Mouse (Mus musculus) embryonic facial prominence, embryonic 15.5 days (tissue): ENCODE measurements around the gene Kcnip1. TPM values are rescaled to one million over a fixed set of nuclear protein-coding genes. Genes with fewer than 3 reads are reported as not detected.

Experiments used
- ATAC-seq: fragments of 200-750 bp; cut with Nextera tagmentation; 2 replicates; pipeline ENCODE4 v1.8.0; 2017; ENCODE audit warnings: low read depth, moderate TSS enrichment; ENCODE audit not compliant: insufficient number of reproducible peaks, low FRiP score, low TSS enrichment
- H3K27ac ChIP-seq: fragments of 300-500 bp; sonication (generic); replicated peaks from 2 replicates; pipeline ENCODE4 v1.5.1; 2015; ENCODE audit warnings: mild to moderate bottlenecking, inconsistent platforms
- H3K27me3 ChIP-seq: fragments of 300-500 bp; sonication (generic); 2 replicates; pipeline ENCODE4 v1.6.1; 2015; ENCODE audit warnings: inconsistent platforms
- H3K36me3 ChIP-seq: fragments of 300-500 bp; sonication (generic); 2 replicates; pipeline ENCODE4 v1.6.1; 2015; ENCODE audit warnings: mild to moderate bottlenecking, inconsistent platforms
- H3K4me1 ChIP-seq: fragments of 300-500 bp; sonication (generic); 2 replicates; pipeline ENCODE4 v1.6.1; 2015; ENCODE audit warnings: inconsistent platforms
- H3K4me2 ChIP-seq: fragments of 300-500 bp; sonication (generic); replicated peaks from 2 replicates; pipeline ENCODE4 v1.6.1; 2015; ENCODE audit warnings: mild to moderate bottlenecking, inconsistent platforms
- H3K4me3 ChIP-seq: fragments of 300-500 bp; sonication (generic); replicated peaks from 2 replicates; pipeline ENCODE4 v1.5.1; 2015; ENCODE audit warnings: mild to moderate bottlenecking, inconsistent platforms
- H3K9ac ChIP-seq: fragments of 300-500 bp; sonication (generic); 2 replicates; pipeline ENCODE4 v1.6.1; 2015; ENCODE audit warnings: inconsistent platforms
- H3K9me3 ChIP-seq: fragments of 300-500 bp; sonication (generic); replicated peaks from 2 replicates; pipeline ENCODE4 v1.6.1; 2016; ENCODE audit warnings: inconsistent platforms
- WGBS: fragments of 180-500 bp; shearing (Covaris S2); methylation state at CpG from one replicate; pipeline ENCODE4 v1.1.7; 2015; 5-methylcytosine and 5-hydroxymethylcytosine counted together
- polyA plus RNA-seq: library from polyadenylated mRNA; unstranded; fragments of >200 nt; fragmentation: Nextera tagmentation; extraction: Ambion mirVana; gene quantifications from 2 replicates; pipeline ENCODE4 v1.2.1, GENCODE M21; 2015

Kcnip1 gene
- polyA plus RNA-seq, 1 experiment from 2014 or later: 6.6 TPM

DNA sequence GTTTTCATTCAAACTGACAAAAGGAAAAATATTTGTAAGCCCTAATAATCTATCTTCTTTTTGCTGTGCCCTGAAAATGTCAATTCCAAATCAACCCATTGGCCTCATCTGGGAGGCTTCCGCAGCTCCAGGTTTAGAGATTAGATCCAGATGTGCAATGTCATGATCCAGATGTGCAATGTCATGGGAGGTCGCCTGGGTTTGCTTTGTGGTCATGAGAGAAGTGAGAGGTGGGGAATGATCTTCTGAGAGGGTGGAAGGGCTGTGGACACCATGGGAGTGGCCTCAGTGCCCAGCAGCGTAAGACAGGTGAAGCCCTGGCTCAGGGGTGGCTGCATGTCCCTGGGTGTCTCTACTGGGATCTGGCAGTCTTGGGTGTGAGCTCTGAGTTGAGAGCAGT is 69.9 kb downstream of the Kcnip1 start:
- H3K9me3 ChIP-seq: no peaks in the 10 kb centered on the region
- 0 out of 2 replicates have a peak, but pooled peaks cover 4% of the 10 kb centered on the region for H3K4me1 ChIP-seq
- no peak overlapping the region for H3K27ac ChIP-seq
- no peaks in the 10 kb centered on the region for H3K36me3 ChIP-seq
- no peak overlapping the region for H3K4me2 ChIP-seq
- H3K27me3 ChIP-seq: peaks cover 4% of the 10 kb centered on the region; the same call in 1 of the 2 replicates
- no peak overlapping the region for H3K4me3 ChIP-seq
- ATAC-seq: no peak
- WGBS: 34% methylated on average over 3 of the region's 3 CpGs
- H3K9ac ChIP-seq: no peak overlapping the region

DNA sequence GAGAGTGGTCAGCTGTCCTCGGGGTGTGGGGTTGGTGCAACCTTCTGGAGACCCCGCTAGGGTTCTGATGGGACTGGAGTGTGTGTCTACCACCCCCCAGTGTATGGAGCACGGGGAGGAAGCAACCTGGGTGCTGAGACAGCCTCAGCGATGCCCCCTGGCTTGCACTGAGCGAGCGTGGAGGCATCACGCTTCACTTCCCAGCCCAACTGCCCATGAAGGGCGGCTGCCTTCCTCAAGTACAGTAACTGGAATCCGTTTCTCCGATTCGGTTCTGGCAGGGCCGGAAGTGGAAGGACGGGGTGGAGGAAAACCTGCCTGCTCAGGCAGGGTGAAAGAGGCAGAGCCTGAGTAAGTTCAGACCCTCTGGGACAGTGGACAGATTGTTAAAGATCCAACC is 71.5 kb downstream of the Kcnip1 start:
- H3K36me3 ChIP-seq: no peaks in the 10 kb centered on the region
- no peaks in the 10 kb centered on the region for H3K4me1 ChIP-seq
- WGBS: 79% methylated on average over 13 of the region's 13 CpGs
- H3K27me3 ChIP-seq: no peaks in the 10 kb centered on the region; the same call in 1 of the 2 replicates
- H3K9me3 ChIP-seq: no peaks in the 10 kb centered on the region
- H3K9ac ChIP-seq: no peak overlapping the region
- H3K27ac ChIP-seq: no peak overlapping the region
- ATAC-seq: no peak
- H3K4me2 ChIP-seq: no peak overlapping the region
- no peak overlapping the region for H3K4me3 ChIP-seq

DNA sequence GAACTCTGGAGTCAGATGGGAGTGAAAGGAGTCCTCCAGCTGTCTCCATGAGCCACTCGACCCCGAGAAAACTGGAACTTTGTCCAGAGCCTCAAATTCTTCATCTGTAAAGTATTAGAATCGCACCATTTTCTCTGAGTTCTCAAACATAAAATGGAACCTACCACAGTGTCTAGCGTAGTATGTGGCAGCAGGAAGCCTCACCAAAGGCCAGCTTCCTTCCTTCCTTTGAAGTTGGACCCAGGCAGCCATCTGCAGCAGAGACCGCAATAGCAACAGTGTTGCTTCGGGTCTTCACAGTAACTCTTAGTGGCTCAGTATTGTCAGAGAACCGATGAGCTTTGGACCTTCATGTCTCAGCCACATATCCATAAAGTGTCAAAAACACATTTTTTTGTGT is 73.1 kb downstream of the Kcnip1 start:
- ATAC-seq: no peak
- Histone ChIP-seq H3K9ac (no peak overlapping the region), H3K4me1 (no peaks in the 10 kb centered on the region), H3K4me3 (no peak overlapping the region), H3K27me3 (no peaks in the 10 kb centered on the region; the same call in 1 of the 2 replicates), H3K27ac (no peak overlapping the region), H3K4me2 (no peak overlapping the region), H3K9me3 (no peaks in the 10 kb centered on the region), H3K36me3 (no peaks in the 10 kb centered on the region)
- 72% methylated on average over 7 of the region's 7 CpGs for WGBS

DNA sequence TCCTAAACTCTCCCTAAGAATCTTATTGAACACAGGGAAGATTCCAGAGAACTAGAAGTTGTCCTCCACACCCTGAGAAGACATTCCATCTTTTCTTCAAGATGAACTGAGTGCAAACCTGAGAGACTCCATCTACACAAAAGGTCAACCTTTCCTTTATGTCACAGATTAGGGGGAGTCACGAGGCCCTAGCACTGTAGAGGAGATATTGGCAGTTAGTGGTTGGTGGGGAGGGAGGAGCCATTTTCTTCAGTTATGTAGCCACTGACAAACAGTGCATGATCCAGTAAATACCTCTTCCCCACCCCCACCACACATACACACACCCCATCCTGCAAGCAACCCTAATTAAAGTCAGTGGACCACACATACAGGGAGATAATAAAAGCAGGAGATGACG is 74.5 kb downstream of the Kcnip1 start:
- Histone ChIP-seq H3K9me3 (no peaks in the 10 kb centered on the region), H3K4me3 (no peak overlapping the region), H3K36me3 (no peaks in the 10 kb centered on the region), H3K27ac (no peak overlapping the region), H3K9ac (no peak overlapping the region), H3K4me2 (no peak overlapping the region), H3K4me1 (no peaks in the 10 kb centered on the region), H3K27me3 (no peaks in the 10 kb centered on the region; the same call in 1 of the 2 replicates)
- 39% methylated on average over 2 of the region's 2 CpGs for WGBS
- ATAC-seq: no peak

DNA sequence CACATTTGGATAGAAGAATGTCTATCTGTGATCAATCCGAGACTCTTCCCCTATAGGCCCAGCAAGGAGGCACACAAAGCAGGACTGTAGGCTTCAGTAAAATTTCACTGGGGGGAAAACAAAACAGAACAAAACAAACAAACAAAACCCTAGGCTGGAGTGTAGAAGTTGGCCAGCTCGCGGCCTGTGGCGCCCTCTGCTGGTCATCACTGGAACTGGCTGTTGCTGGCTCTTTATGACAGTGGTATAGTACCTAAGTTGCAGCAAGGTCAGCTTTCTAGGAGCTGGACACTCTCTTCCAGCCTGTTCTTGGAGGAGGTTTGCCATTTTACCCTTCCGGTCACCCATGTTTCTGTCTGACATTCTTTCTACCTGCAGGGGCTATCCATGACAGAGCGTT is 75.4 kb downstream of the Kcnip1 start:
- no peaks in the 10 kb centered on the region for H3K4me1 ChIP-seq
- no peak overlapping the region for H3K4me3 ChIP-seq
- no peaks in the 10 kb centered on the region for H3K9me3 ChIP-seq
- H3K4me2 ChIP-seq: no peak overlapping the region
- ATAC-seq: no peak; the same call in 1 of the 2 replicates
- H3K27ac ChIP-seq: no peak overlapping the region
- 22% methylated on average over 6 of the region's 6 CpGs for WGBS
- H3K36me3 ChIP-seq: no peaks in the 10 kb centered on the region
- H3K27me3 ChIP-seq: no peaks in the 10 kb centered on the region; the same call in 1 of the 2 replicates
- H3K9ac ChIP-seq: no peak overlapping the region

DNA sequence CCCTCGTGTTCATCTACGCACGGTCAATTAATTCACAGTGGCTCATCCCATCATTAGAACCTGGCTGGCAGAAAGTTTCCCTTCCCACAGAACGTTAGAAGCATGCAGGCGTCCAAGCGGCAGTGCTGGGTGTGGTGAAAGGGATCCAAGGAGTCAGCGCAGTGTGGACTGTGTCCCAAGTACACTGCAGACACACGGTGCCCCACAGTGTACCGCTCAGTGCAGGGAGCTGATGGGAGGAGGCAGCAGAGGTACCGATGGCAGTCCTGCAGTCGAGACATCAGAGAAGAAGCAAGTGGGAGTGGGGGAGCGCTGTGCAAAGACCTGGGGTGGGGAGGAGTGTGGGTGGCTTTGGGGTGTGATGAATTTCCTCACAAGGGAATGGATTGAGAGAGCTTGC is 78.7 kb downstream of the Kcnip1 start:
- Histone ChIP-seq H3K9me3 (no peaks in the 10 kb centered on the region), H3K9ac (no peak overlapping the region), H3K4me3 (no peak overlapping the region), H3K36me3 (no peaks in the 10 kb centered on the region), H3K4me1 (no peaks in the 10 kb centered on the region), H3K4me2 (no peak overlapping the region), H3K27ac (no peak overlapping the region), H3K27me3 (no peaks in the 10 kb centered on the region; the same call in 1 of the 2 replicates)
- no peak for ATAC-seq
- 75% methylated on average over 12 of the region's 12 CpGs for WGBS

DNA sequence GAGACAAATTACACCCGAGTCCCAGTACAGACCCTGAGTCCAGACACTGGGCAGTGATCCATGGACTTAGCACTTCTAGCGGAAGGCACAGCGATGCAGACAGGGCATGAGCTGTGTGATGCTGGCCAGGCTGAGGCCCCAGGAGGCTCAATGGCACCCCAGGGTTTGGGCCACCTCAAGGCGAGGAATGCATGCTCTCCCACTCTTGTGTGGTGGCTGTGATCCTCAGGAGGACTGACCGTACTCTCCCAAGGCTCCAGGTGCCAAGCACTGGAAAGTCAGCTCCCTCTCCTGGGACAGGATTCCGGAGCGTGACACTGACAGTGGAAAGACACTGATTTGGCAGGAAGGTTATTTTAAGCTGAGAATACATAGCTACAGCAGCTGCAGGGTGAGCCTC is 79.9 kb downstream of the Kcnip1 start:
- H3K9ac ChIP-seq: no peak overlapping the region
- 84% methylated on average over 7 of the region's 7 CpGs for WGBS

DNA sequence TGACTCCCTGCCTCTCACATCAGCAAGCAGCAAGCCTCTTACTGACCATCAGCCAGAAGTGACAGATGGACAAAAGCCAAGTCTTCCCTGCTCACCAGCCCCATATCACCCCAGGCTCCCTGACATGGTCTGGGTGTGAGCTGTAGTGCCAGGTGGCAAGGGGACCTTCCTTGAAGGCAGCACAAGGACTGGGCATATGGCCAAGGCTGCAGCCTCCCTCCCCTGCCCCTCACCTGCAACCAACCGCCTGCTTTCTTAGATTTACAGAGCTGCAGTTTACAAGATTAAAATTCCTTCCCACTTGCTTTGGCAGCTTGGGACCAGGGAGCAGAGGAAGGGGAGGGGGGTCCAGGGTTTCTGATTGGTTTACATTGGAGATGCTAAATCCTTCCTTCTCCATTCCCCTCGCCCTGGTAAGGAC is 80.8 kb downstream of the Kcnip1 start:
- no peaks in the 10 kb centered on the region for H3K4me1 ChIP-seq
- H3K9ac ChIP-seq: no peak overlapping the region
- H3K36me3 ChIP-seq: no peaks in the 10 kb centered on the region
- no peaks in the 10 kb centered on the region for H3K9me3 ChIP-seq
- WGBS: 23% methylated on average over 2 of the region's 2 CpGs
- H3K27me3 ChIP-seq: no peaks in the 10 kb centered on the region
- H3K4me3 ChIP-seq: no peak overlapping the region
- H3K27ac ChIP-seq: no peak overlapping the region
- no peak for ATAC-seq
- H3K4me2 ChIP-seq: no peak overlapping the region

More for the DNA sequence above, 79.9 kb downstream of the Kcnip1 start:
- ATAC-seq: no peak
- H3K27me3 ChIP-seq: no peaks in the 10 kb centered on the region; the same call in 1 of the 2 replicates
- no peak overlapping the region for H3K4me2 ChIP-seq
- H3K4me3 ChIP-seq: no peak overlapping the region
- no peak overlapping the region for H3K27ac ChIP-seq
- H3K36me3 ChIP-seq: no peaks in the 10 kb centered on the region
- H3K4me1 ChIP-seq: no peaks in the 10 kb centered on the region
- H3K9me3 ChIP-seq: no peaks in the 10 kb centered on the region

DNA sequence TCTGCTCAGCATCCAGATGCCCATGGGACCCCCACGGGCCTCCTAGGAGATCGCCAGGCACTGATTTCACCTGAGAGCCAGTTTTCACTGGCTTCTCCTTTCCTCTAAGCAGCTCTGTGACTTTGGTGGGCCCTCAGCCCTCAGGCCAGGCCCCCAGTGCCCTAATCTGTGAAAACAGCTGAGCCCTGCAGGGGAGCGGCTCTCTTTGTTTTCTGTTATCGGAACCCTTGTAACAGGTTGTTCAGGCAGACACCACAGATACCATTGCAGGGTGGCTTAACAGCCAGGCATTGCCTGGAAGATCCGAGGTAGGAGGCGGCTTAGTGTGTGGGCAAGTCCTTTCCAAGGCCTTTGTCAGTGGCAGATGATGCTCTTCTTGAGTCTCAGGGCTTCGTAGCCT is 82.0 kb downstream of the Kcnip1 start:
- H3K4me3 ChIP-seq: no peak overlapping the region
- no peak overlapping the region for H3K27ac ChIP-seq
- no peaks in the 10 kb centered on the region for H3K27me3 ChIP-seq
- WGBS: 49% methylated on average over 7 of the region's 7 CpGs
- no peaks in the 10 kb centered on the region for H3K4me1 ChIP-seq
- no peak overlapping the region for H3K4me2 ChIP-seq
- ATAC-seq: no peak
- no peaks in the 10 kb centered on the region for H3K36me3 ChIP-seq
- H3K9me3 ChIP-seq: no peaks in the 10 kb centered on the region
- H3K9ac ChIP-seq: no peak overlapping the region

DNA sequence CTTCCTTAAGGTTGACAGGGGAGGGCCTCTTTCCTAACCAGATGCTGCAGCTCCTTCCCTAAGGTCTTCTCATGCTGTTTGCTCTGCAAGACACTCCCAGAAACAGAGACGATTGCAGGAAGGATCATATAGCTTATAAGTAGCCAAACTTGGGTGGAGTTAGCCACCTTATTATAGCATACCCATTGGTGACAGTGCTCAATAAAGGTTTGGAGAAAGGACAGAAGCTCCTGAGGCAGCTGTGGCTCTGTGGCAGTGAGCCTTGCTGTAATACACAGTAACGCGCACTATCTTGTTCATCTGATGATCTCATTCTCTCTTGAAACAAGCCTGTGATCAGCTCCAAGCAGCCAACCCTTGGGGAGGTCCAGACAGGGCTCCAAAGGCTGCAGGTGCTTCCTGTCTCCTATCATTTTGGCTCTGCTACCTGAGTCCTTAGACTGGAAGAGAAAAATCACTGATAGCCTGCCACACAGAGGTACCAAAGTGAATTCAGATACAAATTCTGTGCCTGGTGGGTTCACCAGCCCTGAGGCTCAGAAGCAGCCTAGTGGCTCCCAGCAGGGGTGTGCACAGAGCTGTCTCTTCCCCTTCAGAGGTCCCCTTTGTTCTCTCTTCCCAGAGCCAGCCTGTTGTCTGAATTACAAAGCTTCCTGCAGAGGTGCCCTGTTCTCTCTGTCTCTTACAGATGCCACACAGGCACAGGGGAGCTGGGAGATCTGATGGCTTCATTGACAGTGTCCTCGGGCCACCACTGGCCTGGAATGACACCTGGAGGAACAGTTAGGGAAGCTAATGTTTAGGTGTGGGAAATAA is 84.4 kb downstream of the Kcnip1 start:
- ATAC-seq: no peak
- Histone ChIP-seq H3K4me3 (no peak overlapping the region), H3K27me3 (no peaks in the 10 kb centered on the region), H3K4me1 (no peaks in the 10 kb centered on the region), H3K4me2 (no peak overlapping the region), H3K9me3 (no peaks in the 10 kb centered on the region), H3K9ac (no peak overlapping the region), H3K36me3 (no peaks in the 10 kb centered on the region), H3K27ac (no peak overlapping the region)
- WGBS: 43% methylated on average over 4 of the region's 4 CpGs

DNA sequence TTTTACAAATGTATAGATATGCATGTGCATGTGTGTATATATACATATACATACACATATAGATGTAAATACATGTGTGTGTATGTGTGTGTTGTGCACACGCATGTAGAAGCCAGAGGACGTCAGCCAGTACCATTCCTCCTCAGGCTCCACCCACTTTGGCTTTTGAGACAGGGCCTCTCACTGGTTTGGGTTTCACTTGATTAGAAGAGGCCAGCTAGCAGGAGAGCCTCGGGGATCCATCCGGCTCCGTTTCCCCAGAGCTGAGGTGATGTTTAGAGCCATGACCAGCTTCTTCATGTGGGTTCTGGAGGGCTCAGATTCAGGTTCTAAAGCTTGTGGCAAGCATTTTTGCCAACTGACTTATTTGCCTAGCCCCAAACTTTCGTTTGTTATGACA is 89.5 kb downstream of the Kcnip1 start:
- H3K27ac ChIP-seq: no peak overlapping the region
- H3K36me3 ChIP-seq: no peaks in the 10 kb centered on the region
- WGBS: 52% methylated on average over 6 of the region's 6 CpGs
- H3K4me2 ChIP-seq: no peak overlapping the region
- H3K4me3 ChIP-seq: no peak overlapping the region
- no peaks in the 10 kb centered on the region for H3K4me1 ChIP-seq
- ATAC-seq: no peak
- H3K27me3 ChIP-seq: no peaks in the 10 kb centered on the region
- no peaks in the 10 kb centered on the region for H3K9me3 ChIP-seq
- no peak overlapping the region for H3K9ac ChIP-seq

DNA sequence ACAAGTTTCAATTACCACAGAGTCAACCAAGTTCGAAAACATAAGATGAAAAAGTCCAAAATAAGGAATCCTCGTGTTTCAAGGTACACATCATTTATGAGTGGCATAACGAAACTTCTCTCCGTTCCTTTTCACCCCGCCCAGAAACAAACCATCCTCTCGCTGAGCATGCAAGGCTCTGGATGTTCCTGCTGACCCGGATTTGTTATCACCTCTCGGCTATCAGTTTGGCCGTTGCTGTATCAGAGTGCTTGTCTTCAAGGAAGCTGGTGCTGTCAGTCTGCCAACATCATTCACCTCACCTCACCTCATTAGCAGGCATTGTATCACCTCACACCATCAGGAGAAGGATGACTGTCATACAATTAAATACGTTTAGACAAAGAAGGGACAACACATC is 90.6 kb downstream of the Kcnip1 start:
- Histone ChIP-seq H3K4me2 (no peak overlapping the region), H3K9me3 (no peaks in the 10 kb centered on the region), H3K36me3 (no peaks in the 10 kb centered on the region), H3K4me3 (no peak overlapping the region), H3K27me3 (no peaks in the 10 kb centered on the region), H3K27ac (no peak overlapping the region), H3K9ac (no peak overlapping the region), H3K4me1 (no peaks in the 10 kb centered on the region)
- WGBS: 81% methylated on average over 10 of the region's 10 CpGs
- no peak for ATAC-seq
